Mouse (Mus musculus) adrenal gland, adult (tissue): Measurements from ENCODE around the gene Ddrgk1.
"Not testable (repeated sequence)": the region's sequence is repeated elsewhere in the genome, so short reads cannot be mapped to it uniquely, and the experiment has no call there.

Source experiments
- DNase-seq, 2 experiments: peaks; one replicate each; pipeline ENCODE4 v3.0.0; 2022 to 2023; ENCODE audit warnings: low spot score in 1 of 2; ENCODE audit not compliant: inconsistent age in 2 of 2

Ddrgk1 gene

DNA sequence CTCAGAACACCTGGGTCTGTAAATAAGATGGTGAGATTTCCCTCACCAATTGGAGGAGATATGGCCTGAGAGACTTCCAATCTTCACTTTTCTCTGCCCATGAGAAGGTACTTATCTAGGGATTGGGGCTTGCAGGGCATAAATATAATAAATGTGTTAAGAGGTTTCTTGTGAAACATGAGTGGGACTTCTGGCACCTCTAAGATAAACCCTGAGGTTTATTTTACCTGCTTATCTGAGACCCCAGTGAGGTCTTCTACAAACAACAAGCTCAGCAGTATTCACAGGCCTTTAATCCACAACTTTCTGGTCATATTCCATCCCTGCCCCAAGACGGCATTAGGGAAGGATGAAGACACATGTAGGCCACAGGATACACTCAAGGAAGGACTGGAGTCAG is 10.7 kb downstream of the Ddrgk1 start:
- DNase-seq = no peak

DNA sequence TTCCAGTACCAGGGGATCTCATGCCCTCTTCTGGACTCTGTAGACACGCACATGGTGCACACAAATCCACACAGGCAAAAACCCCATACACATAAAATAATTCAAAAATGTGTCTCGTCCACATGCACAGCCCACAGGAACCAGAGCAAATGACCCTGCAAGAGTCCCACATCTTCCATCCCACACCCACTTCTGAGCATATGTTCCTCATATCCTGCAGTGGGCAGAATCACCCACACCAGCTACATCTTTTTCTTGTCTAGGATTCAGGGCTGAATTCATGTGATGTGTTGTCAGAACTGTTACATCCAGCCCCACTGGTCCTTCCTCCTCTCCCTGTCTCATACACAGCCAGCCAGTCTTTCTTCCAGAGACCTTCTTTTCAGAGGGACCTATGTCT is 11.2 kb downstream of the Ddrgk1 start:
- no peak for DNase-seq

DNA sequence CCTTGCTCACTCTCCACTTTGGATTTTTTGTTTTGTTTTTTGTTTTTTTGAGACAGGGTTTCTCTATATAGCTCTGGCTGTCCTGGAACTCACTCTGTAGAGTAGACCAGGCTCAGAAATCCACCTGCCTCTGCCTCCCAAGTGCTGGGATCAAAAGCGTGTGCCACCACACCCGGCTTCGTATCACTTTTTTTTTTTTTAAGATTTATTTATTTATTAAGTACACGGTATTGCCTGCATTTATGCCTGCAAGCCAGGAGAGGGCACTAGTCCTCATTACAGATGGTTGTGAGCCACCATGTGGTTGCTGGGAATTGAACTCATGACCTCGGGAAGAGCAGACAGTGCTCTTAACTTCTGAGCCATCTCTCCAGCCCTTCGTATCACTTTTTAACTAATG is 15.4 kb downstream of the Ddrgk1 start:
- not testable (repeated sequence) for DNase-seq

DNA sequence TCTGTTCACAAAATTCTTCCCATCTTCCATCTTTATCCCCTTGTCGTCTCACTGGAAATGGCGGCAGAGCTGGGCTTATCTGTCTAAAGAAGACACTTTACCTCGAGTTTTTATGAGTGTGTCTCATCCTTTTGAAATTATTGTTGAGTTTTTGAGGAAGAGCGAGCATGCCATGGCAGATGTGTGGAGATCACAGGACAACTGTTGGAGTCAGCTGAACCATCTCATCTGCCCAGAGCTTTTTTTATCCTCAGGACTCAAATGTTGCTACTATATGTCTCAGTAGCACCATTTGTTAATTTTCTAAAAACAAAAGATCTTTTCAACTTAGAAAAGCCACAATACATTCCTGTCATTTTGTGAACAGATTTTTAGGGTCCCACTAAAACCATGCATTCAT is 19.3 kb downstream of the Ddrgk1 start:
- no peak for DNase-seq

- peak; percentile 96 to 98 for DNase-seq
Measured at GRCm38 (mm10) chr2:130642684-130643369, 21.6 kb downstream of the Ddrgk1 start, which contains the start of gene Lzts3. TSS of gene Lzts3 (minus strand) at chr2:130642803.

- DNase-seq = no peak
Measured at GRCm38 (mm10) chr2:130642197-130642660, 22.2 kb downstream of the Ddrgk1 start.

- DNase-seq = no peak
Measured at GRCm38 (mm10) chr2:130641351-130642025, 23.0 kb downstream of the Ddrgk1 start.

DNA sequence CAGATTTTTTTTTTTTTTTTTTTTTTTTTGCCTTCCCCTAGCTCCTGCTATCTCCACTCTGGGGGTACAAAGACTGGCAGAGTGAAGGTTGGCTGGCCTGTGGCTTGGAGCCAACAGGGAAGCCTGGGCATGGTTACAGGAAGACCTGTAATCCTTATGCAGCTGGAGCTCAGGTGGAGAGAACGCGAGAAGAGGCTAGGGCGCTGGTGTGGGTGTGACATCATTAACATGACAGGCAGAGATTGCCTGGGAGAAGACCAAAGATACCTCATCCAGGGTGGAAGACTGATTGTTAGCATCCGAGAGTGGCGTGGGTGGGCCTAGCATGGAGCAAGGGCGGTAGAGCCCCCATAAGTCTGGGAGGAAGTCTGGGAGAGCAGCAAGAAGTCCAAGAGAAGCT is 25.2 kb downstream of the Ddrgk1 start:
- no peak for DNase-seq

DNA sequence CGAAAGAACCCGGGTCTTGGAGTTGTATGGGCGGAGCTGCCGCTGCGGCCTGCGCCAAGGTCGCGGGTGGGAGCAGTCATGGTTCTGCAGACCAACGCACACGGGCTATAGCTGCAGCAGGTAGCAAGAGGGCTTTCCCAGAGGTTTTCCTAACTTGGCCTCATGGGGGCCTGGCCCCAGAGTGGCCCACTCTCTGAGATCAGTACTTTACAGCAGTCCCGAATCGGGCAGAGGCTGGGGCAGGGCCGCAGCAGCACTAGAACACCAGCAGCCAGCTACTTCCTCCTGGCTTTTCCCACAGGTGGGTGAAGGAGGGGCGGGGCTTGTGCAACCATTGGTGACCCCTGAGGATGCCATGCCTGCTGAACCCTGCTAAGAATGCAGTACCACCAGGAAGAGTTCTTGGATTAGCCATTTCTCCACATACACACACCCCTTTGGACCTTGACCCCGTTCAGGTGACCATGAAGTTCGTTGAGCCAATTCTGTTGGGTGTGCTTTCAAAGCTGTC is 26.3 kb downstream of the Ddrgk1 start:
- DNase-seq = peak; percentile 61 to 79

GRCm38 (mm10) chr2:130635847-130636246 is 28.6 kb downstream of the Ddrgk1 start:
- no peak for DNase-seq

- DNase-seq = peak in 1 of 2 experiments; percentile 62
Measured at GRCm38 (mm10) chr2:130634739-130635411, 29.6 kb downstream of the Ddrgk1 start.

DNA sequence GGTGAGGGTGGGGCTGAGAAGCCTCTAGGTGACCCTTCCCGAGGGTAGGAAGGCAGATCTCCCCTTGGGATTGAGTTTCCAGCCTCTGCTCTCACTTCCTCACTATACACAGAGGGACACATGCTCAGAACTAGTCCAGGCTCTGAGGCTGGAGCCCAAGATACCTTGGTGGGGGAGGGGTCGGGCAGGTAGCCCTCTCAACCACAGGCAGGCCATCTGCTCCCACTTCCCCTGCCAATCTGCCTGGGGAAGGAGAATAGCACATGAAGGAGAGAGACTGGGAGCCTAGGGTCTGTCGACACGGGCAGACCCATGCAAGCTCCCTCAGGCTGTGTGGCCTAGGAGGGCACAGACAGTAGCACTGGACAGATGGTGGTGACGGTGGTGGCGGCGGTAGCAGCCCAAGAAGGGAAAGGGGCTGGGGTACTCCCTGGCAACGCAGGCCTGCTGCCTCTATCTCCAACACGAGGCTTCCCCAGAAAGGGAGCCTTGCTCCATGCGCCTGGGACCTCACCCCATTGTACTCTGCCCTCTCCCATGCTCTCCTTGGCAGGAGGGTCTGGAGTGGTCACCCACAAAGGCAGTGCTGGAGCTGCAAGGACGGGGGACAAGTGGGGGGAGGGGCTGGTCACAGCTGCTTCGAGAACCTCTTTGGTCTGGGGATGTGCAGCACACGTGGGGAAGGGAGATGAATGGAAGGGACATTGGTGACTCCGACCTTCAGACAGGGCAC is 30.3 kb downstream of the Ddrgk1 start:
- DNase-seq = no peak

DNA sequence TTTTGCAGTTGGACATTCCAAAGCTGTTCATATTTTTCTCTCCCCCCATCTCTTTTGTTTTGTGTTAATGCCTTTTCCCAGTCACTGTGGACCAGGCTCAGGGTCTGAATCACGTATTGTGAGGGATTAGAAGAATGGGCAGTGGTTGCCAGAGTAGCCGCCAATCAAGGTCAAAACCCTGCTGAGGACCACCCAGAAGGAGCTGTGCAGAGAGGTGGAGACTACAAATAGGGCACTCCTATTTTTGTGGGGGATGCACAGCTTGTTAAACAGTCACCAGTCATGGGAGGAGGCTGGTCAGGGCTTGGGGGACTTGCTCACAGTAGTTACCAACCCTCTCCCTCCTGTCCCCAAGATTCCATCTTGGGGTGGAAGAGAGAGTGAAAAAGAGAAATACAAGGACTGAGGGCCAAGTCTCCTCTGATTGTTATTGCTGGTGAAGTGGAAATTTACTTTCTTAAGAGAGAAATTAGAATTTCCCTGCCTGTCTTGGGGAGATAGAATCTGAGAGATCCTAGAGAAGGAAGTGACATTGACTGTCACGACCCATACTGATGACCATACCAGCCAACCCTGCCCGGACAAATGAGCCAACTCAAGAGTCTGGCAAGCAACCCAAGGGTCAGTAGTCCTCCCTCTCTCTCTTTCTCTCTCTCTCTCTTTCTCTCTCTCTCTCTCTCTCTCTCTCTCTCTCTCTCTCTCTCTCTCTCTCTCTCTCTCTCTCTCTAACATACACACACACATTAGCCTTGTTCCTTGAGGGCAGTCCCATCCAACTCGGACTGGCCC is 31.4 kb downstream of the Ddrgk1 start:
- no peak for DNase-seq

GRCm38 (mm10) chr2:130632416-130632815 is 32.0 kb downstream of the Ddrgk1 start:
- no peak for DNase-seq

DNA sequence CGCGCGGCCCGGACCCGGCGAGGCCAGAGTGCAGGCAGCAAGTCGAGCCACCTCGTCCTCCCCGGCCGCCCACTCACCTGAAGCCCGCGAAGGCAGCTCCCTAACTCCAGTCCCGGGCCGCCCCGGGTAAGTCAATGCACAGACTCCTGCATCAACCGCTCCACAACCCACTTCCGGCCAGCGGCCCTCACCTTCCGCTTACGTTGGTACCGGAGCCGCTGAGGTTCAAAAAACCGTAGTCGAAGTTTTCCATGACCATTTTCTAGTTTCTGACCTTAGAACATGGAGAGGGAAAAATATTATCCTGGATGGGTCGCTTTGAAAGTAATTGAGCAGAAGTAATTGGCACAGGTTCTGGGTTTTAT is 34.6 kb downstream of the Ddrgk1 start, which contains the start of the genes Fastkd5 and Ubox5:
TSS of gene Fastkd5 (minus strand) at position 189 of the 365 bp plus-strand sequence.
TSS of gene Ubox5 (minus strand) at position 200 of the 365 bp plus-strand sequence.
- DNase-seq = peak; percentile 91 to 98

DNA sequence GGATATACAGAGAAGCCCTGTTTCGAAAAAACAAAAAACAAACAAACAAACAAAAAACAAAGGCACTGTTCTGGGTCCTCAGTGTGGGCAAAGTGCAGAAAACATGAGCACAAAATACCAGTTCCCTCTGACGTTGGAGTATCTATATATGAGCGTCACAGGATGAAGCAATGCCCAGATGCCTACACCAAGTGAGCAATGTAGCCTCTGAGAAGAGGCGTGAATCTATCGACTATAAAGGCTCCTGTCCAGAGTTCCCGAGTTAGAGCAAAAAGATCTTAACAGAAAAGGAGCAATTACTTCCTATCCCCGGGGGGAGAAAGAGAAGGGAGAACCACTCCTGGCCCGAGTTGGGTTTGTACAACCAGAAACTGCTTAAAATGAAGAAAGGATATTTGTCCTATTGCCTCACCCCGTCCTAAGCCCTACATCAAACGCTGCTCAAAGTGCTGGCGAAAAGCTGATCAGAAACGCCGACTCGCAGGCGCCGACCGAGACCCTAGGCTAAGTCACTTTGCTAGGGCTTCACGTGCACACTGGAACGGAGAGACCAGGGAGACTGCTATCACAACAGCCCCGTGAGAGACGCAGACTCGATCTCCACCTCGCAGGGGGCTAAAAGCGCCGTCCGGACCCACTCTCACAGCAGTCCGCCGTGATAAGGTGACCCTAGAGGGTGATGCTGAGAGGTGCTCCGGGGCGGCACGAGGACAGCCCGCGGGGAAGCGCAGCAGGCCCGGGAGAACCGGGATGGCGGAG is 35.2 kb downstream of the Ddrgk1 start:
- DNase-seq = no peak

DNA sequence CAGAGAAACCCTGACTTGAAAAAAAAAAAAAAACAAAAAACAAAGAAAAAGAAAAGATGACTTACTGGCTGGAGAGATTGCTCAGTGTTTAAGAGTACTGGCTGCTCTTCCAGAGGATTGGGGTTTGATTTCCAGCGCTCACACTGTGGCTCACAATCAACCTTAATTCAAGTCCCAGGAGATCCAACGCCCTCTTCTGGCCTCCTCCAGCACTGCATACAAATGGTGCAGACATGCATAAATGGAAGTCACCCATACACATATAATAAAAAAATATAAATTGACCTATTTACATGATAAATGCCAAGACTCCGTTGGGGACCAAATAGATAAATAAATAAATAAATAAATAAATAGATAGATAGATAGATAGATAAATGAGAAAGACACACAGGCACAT is 36.0 kb downstream of the Ddrgk1 start:
- DNase-seq = no peak

GRCm38 (mm10) chr2:130618972-130619371 is 45.5 kb downstream of the Ddrgk1 start:
- no peak for DNase-seq

DNA sequence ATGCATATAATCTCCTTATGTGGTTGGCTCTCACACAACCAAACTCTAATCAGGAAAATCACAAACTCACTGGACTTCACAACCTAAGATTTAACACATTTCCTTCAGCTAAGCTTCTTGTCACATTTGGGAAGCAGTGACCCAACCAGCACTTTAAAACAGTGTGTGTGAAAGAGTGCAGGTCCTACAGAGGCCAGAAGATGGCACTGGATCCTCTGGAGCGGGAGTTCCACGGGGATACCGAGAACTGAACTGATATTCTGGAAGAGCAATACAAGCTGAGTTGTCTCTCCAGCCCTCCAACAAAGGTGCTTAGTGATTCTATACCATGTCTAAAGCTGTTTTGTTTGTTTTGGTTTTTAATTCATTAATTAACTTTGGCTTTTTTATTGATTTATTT is 51.4 kb downstream of the Ddrgk1 start:
- peak in 1 of 2 experiments; percentile 68 for DNase-seq
